Mouse (Mus musculus) heart, embryonic 15.5 days (tissue): ENCODE results near the gene Mdm1. TPM values are rescaled to one million over a fixed set of nuclear protein-coding genes. Genes with fewer than 3 reads are reported as not detected.

Source experiments
- polyA plus RNA-seq: library from polyadenylated mRNA; unstranded; fragments of >200 nt; fragmentation: Nextera tagmentation; extraction: Ambion mirVana; gene quantifications from 2 replicates; pipeline ENCODE4 v1.2.1, GENCODE M21; 2015

The Mdm1 gene
- polyA plus RNA-seq, 1 experiment from 2014 or later: 13.6 TPM

Other genes starting within 250 kb of the Mdm1 start
- not detected in 2 replicates for gene Il22, start 63.1 kb downstream of the Mdm1 start, polyA plus RNA-seq
- not detected in 2 replicates for gene Gm32717, start 99.0 kb downstream of the Mdm1 start, polyA plus RNA-seq
- gene Gm32802, start 116.9 kb downstream of the Mdm1 start, polyA plus RNA-seq: not detected in 2 replicates
- gene Iltifb, start 153.2 kb downstream of the Mdm1 start, polyA plus RNA-seq: not detected in 2 replicates
- gene Gm9040, start 185.2 kb downstream of the Mdm1 start, polyA plus RNA-seq: not detected in 2 replicates
- not detected in 2 replicates for gene Gm9044, start 190.6 kb downstream of the Mdm1 start, polyA plus RNA-seq
- 0.08 and 0.15 TPM in 2 replicates for gene Gm9045, start 196.0 kb downstream of the Mdm1 start, polyA plus RNA-seq
- not detected in 2 replicates for gene Gm9046, start 201.4 kb downstream of the Mdm1 start, polyA plus RNA-seq
- not detected in 2 replicates for gene Gm9048, start 206.9 kb downstream of the Mdm1 start, polyA plus RNA-seq
- 0.08 and 0.15 TPM in 2 replicates for gene Gm9049, start 212.3 kb downstream of the Mdm1 start, polyA plus RNA-seq